Mouse (Mus musculus): ENCODE data around the gene Fbp1. TPM values are rescaled to one million over a fixed set of nuclear protein-coding genes. Genes with fewer than 3 reads are reported as not detected.
"Not testable (repeated sequence)": the region's sequence is repeated elsewhere in the genome, so short reads cannot be mapped to it uniquely, and the experiment has no call there.

Fbp1 gene
- polyA plus RNA-seq, 1 experiment from 2014 or later = 529 TPM

DNA sequence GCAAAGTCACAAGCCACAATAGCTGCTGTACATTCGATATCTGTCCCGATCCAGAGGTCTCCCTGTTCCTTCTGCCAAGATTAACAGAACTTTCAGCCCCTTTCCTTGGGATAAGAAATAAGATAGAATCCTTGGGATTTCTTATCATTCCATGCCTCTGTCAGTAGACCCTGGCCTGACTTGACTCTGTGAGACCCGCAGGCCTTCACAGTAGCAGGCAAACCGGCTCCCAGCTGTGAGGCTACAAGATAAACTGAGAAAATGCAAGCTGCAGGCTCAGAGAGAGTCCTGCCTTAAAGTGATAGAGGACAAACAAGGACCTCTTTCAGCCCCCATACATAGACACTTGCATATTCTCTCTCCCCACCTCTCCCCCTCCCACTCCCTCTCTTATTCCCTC is 54.7 kb downstream of the Fbp1 start:
- WGBS = 44% methylated on average over 4 of the region's 4 CpGs
- Histone ChIP-seq H3K27ac (ENCODE audit: low read depth, low read length) (no peak overlapping the region; the same call in 1 of the 2 replicates), H3K9me3 (ENCODE audit: control insufficient read depth) (no peaks in the 10 kb centered on the region), H3K27me3 (replicated peaks; ENCODE audit: control insufficient read depth, insufficient read depth, low read length) (no peaks in the 10 kb centered on the region), H3K9ac (ENCODE audit: low read depth, low read length) (no peak overlapping the region), H3K4me2 (replicated peaks; ENCODE audit: low read depth) (no peak overlapping the region), H3K36me3 (ENCODE audit: control insufficient read depth, insufficient read depth) (peaks cover 11% of the 10 kb centered on the region; the same call in 1 of the 2 replicates), H3K4me1 (replicated peaks; ENCODE audit: control insufficient read depth, insufficient read depth, low read length) (0 out of 2 replicates have a peak, but pooled peaks cover 4% of the 10 kb centered on the region), H3K4me3 (ENCODE audit: low read depth, low read length) (no peak overlapping the region)
- no peak for ATAC-seq
- no peak for TF ChIP-seq CTCF (IDR thresholded peaks at IDR 0.05; ENCODE audit: low read depth)

DNA sequence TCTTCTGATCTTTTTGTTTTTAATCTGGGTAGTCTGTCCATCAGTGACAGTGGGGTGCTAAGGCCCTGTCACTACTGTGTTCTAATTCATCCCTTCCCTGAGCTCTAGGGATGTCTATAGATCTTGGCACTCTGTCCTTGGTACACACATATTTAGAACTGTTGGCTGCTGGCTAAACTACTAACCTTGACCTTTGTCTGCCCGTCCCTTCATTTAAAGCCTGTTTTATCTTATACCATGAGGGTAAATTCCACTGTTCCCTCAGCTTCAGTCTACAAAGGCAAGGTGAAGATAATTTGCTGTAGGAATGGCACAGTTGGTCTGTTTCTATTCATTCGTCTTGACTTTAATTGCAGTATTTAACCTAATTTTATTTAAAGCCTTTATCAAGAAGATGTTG is 55.8 kb downstream of the Fbp1 start:
- ATAC-seq = peak; percentile 54
- WGBS = 45% methylated on average over 2 of the region's 2 CpGs

DNA sequence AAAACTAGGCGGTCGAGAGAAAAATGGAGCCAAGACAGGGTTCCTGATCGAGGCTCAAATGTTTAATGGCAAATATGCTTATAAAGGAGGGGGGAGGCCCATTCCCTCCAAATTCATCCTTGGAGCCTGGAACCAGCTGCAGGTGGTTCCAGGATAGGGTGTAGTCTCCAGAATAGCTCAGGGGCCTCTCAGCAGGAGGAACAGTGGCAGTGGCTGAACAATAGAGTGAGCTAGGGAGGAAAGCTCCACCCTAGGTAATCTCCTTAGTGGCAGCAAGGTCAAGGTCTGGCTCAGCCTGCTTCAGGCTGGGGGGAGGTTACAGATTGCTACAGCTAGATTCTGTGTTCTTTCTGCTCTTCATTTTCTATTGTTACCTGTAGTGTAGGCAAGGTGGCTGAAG is 72.4 kb downstream of the Fbp1 start:
- H3K27ac ChIP-seq (ENCODE audit: low read depth, low read length); H3K36me3 ChIP-seq (ENCODE audit: control insufficient read depth, insufficient read depth); H3K9me3 ChIP-seq (ENCODE audit: control insufficient read depth); H3K4me1 ChIP-seq (replicated peaks; ENCODE audit: control insufficient read depth, insufficient read depth, low read length); H3K9ac ChIP-seq (ENCODE audit: low read depth, low read length); H3K4me2 ChIP-seq (replicated peaks; ENCODE audit: low read depth); H3K27me3 ChIP-seq (replicated peaks; ENCODE audit: control insufficient read depth, insufficient read depth, low read length); ATAC-seq; H3K4me3 ChIP-seq (ENCODE audit: low read depth, low read length): not testable (repeated sequence)
- 94% methylated on average over 3 of the region's 3 CpGs for WGBS

More for the DNA sequence above, 55.8 kb downstream of the Fbp1 start:
- H3K27ac ChIP-seq (ENCODE audit: low read depth, low read length) = no peak overlapping the region
- no peaks in the 10 kb centered on the region for H3K27me3 ChIP-seq (replicated peaks; ENCODE audit: control insufficient read depth, insufficient read depth, low read length)
- H3K36me3 ChIP-seq (ENCODE audit: control insufficient read depth, insufficient read depth) = peaks cover 8% of the 10 kb centered on the region; the same call in 1 of the 2 replicates
- no peak overlapping the region for H3K4me2 ChIP-seq (replicated peaks; ENCODE audit: low read depth)
- TF ChIP-seq CTCF (IDR thresholded peaks at IDR 0.05; ENCODE audit: low read depth) = no peak
- H3K9me3 ChIP-seq (ENCODE audit: control insufficient read depth) = no peaks in the 10 kb centered on the region
- 0 out of 2 replicates have a peak, but pooled peaks cover 4% of the 10 kb centered on the region for H3K4me1 ChIP-seq (replicated peaks; ENCODE audit: control insufficient read depth, insufficient read depth, low read length)
- H3K4me3 ChIP-seq (ENCODE audit: low read depth, low read length) = no peak overlapping the region
- H3K9ac ChIP-seq (ENCODE audit: low read depth, low read length) = no peak overlapping the region

Other genes with a start within 250 kb of the Fbp1 start
- 5.6 and 6.4 TPM in 2 replicates for gene Platr25, start 127.6 kb downstream of the Fbp1 start, polyA plus RNA-seq (2015; fragmentation: Nextera tagmentation; extraction: Ambion mirVana)
- 1.2 and 1.7 TPM in 2 replicates for gene Gm5141, start 102.5 kb downstream of the Fbp1 start, polyA plus RNA-seq (2015; fragmentation: Nextera tagmentation; extraction: Ambion mirVana)
- 474 and 501 TPM in 2 replicates for gene Fbp2, start 29.9 kb downstream of the Fbp1 start, polyA plus RNA-seq (2015; fragmentation: Nextera tagmentation; extraction: Ambion mirVana)
- 72.7 and 73.3 TPM in 2 replicates for gene 2010111I01Rik, start 76.6 kb upstream of the Fbp1 start, polyA plus RNA-seq (2015; fragmentation: Nextera tagmentation; extraction: Ambion mirVana)

Data from intestine, postnatal 0 days (tissue).